Mouse (Mus musculus): Measurements from ENCODE around the gene Itpkb.

Gene Itpkb

DNA sequence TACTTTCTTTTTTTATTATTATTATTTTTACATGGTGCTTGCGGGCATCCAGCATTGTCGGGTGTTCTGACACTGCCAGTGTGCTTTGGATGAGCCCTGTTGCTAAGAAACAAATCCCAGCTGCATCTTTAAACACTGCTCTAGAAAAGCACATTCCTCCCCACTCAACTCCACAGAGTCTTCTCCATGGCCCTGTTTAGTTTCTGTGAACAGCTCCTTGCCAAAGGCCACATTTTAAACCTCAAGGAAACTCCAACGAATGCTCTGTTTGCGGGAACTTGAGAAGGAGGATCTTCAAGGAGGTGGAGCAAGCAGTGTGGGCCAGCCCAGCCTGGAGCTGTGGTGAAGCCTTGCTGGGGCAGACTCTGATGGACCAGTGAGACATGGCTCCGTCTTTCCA lies 130.4 kb downstream of the Itpkb start:
- DNase-seq (ENCODE audit: low read depth, low spot score): no peak

DNA sequence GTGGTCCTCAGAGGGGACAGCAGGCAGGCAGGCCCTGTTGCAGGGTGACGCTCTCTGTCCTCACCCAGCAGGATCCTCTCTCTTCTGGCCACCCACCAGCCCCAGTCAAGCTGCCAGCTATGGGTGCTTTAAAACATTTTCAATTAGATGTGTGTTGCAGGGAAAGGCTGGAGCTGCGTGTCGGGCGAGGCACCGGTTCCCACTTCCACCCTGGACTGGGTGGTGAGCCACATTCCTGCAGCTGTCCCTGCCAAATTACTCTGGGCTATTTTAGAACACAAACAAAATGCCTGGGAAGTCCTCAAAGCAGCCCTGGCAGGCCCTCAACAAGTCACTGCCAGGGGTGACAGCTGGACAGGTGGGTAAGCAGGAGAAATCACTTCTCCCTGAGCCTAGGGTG lies 132.1 kb downstream of the Itpkb start:
- DNase-seq (ENCODE audit: low read depth, low spot score): no peak

DNA sequence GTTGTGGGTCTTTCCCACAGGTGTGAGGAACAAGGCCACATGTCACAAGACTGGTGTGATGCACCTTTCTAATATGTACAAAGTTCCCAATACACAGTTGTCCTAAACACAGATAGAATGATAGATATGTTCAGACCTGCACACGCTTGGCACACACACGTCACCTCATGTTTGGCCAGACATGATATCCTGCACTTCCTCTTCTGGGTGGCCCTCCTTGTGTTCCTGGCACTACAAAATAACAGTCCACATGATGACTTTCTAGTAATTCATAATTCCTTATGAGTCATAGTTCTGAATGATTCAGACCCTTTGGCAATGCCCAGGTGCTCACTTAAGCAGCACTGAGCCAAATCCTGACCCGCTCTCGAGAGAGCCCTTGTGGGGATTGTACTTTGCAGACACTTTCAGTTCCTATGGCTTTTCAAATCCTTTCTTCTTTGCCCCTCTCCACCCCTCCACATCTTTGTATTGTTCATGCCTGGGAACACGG lies 132.7 kb downstream of the Itpkb start:
- DNase-seq (ENCODE audit: low read depth, low spot score): no peak

DNA sequence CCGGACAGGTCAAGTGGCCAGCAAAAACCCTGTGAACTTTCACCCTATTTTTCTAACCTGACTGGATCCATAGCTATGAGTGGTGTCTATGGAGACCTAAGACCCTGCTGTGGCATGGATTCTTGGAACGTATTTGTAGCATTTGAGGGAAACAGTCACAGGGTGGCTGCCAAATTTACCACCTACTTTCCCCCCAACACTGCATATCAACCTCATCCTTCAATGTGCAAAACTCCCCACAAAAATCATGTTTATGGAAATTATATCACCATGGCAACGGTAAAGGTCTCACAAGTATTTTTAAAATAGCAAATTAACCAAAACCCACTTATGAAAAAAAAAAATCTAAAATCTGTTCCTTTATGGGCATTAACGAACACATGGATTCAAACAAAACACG lies 134.1 kb downstream of the Itpkb start:
- no peak for DNase-seq (ENCODE audit: low read depth, low spot score)

DNA sequence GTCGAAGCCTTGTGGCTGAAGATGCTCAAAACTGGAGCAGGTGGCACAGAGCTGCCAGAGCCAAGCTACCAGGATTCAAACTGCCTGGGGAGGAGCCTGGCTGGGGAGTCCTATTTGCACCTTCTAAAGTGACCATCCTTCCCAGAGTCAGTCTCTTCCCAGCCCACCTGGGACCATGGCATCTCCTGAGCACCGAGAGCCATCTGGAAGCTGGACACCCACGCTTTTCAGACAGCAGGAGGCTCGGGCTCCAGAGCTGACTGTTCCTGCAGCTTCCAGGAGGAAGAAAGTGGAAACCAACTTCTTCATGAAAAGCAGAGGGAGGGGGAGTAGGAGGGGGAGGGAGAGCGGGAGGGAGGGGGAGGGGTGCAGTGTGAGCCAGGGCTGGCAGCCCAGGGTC lies 135.3 kb downstream of the Itpkb start:
- no peak for DNase-seq (ENCODE audit: low read depth, low spot score)

DNA sequence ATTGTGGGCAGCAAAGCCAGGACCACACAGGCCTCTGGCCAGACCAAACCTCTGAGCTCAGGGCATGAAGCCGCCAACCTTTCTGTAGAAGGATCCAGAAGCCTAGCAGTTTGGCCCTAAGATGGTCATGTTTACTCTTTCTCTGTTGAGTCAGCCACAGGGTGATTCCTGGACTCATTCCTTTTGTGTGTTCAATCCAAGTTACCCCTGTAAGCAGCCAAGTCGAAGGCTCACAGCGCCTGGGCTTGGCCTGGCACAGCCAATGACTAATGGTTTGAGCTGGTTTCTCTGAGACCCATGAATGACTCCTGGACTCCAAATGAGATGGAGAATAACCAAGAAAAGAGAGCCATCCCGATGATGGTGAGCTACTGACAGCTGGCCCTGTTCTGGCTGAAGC lies 137.7 kb downstream of the Itpkb start:
- no peak for DNase-seq (ENCODE audit: low read depth, low spot score)

DNA sequence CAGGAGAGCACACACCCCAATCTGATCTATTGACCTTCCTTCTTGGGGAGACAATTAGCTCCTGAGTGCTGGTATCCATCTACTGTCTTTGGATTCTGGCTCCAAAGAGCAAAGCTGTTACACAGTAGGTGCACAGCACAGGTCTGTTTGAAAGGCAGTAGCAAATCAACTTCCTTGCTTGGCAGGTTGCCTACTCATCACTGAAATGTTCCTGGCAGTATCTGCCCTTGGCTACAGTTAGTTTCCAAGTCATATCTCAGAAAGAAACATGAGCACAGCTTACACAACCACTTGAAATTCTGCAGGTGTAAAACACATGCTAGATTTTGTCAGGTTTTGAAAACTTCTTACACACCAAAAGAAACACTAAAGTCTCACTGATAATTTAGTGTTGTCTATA lies 143.3 kb downstream of the Itpkb start:
- DNase-seq (ENCODE audit: low read depth, low spot score): no peak

Data from ZHBTc4 (cell line).